Mouse (Mus musculus): ENCODE results near the gene Rhbdl2. TPM values are rescaled to one million over a fixed set of nuclear protein-coding genes. Genes with fewer than 3 reads are reported as not detected.

Rhbdl2 gene
- 1.3 and 1.7 TPM in 2 replicates for polyA plus RNA-seq (2012; rRNA removed; ENCODE audit: low replicate concordance)

GRCm38 (mm10) chr4:123787191-123787985 lies at the start of gene Rhbdl2:
Rhbdl2 (plus strand) TSS chr4:123787874.

GRCm38 (mm10) chr4:123750152-123750651 lies 37.5 kb upstream of the Rhbdl2 start, which contains the start of gene Akirin1:
Akirin1 (minus strand) TSS chr4:123750345.

GRCm38 (mm10) chr4:123859379-123859778 lies 71.7 kb downstream of the Rhbdl2 start, which contains the start of gene 4933427I04Rik:
4933427I04Rik (plus strand) TSS chr4:123859679.

Other genes with a start within 250 kb of the Rhbdl2 start
- 71.1 and 75.5 TPM in 2 replicates for gene Macf1, start 103.5 kb upstream of the Rhbdl2 start, polyA plus RNA-seq (2012; rRNA removed; ENCODE audit: low replicate concordance)
- 45.9 and 122 TPM in 2 replicates for gene Ndufs5, start 69.7 kb upstream of the Rhbdl2 start, polyA plus RNA-seq (2012; rRNA removed; ENCODE audit: low replicate concordance)
- 26.5 and 36.5 TPM in 2 replicates for gene Akirin1, start 37.5 kb upstream of the Rhbdl2 start, polyA plus RNA-seq (2012; rRNA removed; ENCODE audit: low replicate concordance)
- not detected in 2 replicates for gene 4933427I04Rik, start 71.8 kb downstream of the Rhbdl2 start, polyA plus RNA-seq (2012; rRNA removed; ENCODE audit: low replicate concordance)
- gene Mycbp, start 117.0 kb downstream of the Rhbdl2 start, polyA plus RNA-seq (2012; rRNA removed; ENCODE audit: low replicate concordance), result 15.4 and 19.9 TPM in 2 replicates
- 70.7 and 102 TPM in 2 replicates for gene Rragc, start 129.6 kb downstream of the Rhbdl2 start, polyA plus RNA-seq (2012; rRNA removed; ENCODE audit: low replicate concordance)
- gene 4930535I16Rik, start 130.1 kb downstream of the Rhbdl2 start, polyA plus RNA-seq (2012; rRNA removed; ENCODE audit: low replicate concordance), result 0.32 TPM in 1 of 2 replicates, not detected in the other